Mouse (Mus musculus): ENCODE results near the gene Ift88.

Gene Ift88

GRCm38 (mm10) chr14:57534346-57534745, 110.5 kb downstream of the Ift88 start:
- no peak for DNase-seq

DNA sequence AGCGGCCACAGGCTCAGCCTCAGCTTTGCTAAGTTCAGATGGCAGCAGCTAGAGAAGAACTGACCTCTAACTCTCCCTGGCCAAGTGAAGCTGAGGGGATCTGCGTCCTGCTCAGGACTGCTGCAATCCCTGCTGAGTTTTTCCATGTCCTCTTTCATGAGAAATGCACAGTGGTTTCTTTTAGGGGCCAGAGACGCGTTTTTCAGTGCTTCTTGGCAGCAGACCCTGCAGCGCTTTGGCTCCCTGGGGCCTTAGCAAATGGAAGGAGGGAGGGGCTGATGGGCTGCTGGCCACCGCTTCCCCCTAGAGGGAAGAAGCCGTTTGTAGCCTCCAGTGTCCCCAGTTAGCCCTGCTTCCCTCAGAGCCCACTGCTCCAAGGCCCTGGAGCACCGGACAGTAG, 111.1 kb downstream of the Ift88 start:
- no peak for DNase-seq

GRCm38 (mm10) chr14:57535646-57536045, 111.8 kb downstream of the Ift88 start:
- peak; percentile 34 for DNase-seq

DNA sequence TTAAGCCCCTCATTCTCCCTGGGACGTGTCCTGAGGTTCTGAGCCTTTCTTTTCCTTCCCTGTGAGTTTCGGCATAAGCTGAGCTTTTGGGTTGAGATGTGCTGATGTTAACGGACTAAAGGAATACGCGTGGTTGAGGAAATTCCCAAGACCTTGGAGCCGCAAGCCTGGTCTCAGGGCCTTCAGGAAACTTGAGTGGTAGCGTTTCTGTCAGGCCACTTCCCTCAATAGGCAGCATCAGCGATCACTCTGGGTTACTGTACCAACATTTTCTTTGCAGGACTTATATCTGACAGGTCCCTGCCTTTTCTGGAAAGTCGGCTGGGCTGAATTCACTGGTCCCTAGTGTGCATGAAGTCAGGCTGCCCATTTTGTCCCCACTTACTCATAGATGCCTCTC, 113.0 kb downstream of the Ift88 start:
- DNase-seq, result no peak

- no peak for DNase-seq
Measured at GRCm38 (mm10) chr14:57537261-57538015, 113.6 kb downstream of the Ift88 start.

DNA sequence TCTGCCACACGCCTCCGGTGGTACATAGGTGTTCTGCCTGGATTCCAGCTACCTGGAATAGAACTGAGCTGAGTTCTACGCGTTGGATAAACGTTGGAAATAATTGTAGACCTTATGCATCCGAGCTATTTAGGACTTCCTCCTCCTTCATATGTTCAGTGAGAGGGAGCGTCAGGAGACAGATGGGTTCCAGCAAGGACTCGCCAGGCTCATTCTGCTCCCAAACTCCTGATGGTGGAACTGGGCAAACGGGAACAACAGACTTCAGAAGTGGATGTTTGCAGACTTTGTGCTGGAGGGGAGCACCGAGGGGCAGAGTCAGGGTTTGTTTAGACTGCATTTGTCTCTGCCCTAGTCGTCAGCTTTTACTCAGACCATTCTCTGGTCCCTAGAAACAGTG, 116.8 kb downstream of the Ift88 start:
- no peak for DNase-seq

GRCm38 (mm10) chr14:57542231-57542630, 118.4 kb downstream of the Ift88 start:
- DNase-seq, result no peak

GRCm38 (mm10) chr14:57543420-57544039, 119.7 kb downstream of the Ift88 start:
- DNase-seq, result no peak

DNA sequence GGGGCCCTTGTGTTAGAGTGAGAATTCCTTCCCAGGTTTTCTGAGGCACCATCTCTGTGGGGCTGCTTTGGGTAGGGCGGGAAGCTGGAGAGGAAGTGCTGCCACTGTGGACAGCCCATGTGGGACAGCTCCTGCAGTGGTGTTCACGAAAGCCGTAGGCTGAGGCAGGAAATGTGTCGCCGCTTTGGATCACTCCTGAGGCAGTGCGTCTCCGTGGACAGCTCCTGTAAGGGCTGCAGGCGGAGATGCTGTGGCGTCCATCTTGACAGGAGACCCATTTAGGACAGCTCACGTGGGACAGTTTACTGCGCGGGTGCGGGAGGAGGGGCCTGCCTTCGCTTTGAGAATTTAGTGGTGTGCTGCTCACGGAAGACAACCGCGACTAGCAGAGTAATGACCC, 121.7 kb downstream of the Ift88 start:
- no peak for DNase-seq

DNA sequence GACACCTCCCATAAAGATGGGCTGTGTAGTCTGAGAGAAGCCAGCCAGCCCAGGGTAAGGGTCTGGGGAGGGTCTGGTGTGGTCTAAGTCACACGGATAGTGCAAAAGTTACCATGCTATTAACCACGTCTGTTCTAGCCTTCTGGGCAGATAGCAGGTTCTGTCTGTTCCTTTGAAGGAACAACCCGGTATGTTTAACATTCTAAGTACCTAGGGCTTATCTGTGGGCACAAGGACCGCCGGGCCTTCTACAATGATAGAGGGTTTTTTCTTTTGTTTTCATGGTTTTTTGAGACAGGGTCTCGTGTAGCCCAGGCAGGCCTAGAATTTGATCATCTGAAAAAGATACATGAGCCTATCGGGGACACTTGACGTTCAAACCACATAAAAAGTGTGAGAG, 122.3 kb downstream of the Ift88 start:
- DNase-seq, result no peak

- DNase-seq, result no peak
Measured at GRCm38 (mm10) chr14:57546557-57547021, 122.7 kb downstream of the Ift88 start.

- DNase-seq, result no peak
Measured at GRCm38 (mm10) chr14:57547062-57547461, 123.2 kb downstream of the Ift88 start.

DNA sequence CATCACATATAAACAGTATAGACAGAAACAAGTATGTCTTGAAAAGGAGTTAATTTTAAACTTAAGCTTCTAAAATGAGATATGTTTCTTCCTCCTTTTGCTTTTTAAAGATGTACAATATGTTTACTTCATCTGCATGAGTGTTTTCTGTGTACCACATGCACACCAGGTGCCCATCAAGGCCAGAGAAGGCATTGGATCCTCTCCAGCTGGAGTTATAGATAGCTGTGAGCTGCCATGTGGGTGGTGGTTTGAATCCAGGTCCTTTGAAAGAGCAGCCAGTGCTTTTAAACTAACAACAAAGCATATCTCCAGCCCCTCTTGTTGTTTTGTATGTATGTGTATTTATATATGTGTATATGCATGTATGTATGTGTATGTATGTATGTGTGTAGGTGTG, 129.1 kb downstream of the Ift88 start:
- no peak for DNase-seq

DNA sequence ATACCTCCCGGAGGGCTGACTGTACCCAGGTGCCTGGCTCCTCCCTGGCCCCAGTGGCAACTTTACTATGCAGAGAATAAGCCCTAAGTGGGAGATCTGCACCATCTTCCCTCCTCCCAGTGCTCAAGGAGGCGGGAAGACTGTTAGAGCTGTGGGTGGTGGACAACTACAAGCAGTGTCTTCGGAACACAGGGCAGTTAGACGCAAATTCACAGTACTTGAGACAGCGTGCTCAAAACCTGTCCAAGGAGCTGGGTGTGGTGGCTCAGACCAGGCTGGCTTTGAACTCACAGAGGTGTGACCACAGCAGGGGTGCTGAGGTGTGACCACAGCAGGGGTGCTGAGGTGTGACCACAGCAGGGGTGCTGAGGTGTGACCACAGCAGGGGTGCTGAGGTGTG, 130.6 kb downstream of the Ift88 start:
- DNase-seq, result no peak

- no peak for DNase-seq
Measured at GRCm38 (mm10) chr14:57555471-57556070, 131.7 kb downstream of the Ift88 start.

DNA sequence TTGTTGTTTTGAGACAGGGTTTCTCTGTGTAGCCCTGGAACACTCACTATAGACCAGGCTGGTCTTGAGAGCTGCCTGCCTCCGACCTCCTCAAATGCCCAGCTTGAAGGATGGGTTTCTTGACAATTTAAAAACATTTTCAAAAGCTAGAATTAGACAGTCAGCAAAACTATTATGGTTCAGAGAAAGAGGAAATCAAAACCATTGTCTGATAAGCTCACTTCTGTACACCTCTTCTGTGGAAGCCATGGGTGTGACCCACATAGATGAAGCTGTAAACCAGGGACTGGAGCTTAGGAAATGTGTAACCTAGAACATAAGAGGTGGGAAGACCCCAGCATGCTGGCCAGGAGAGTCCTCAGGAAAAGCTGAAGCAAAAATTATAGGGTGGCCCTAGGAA, 133.1 kb downstream of the Ift88 start:
- no peak for DNase-seq

GRCm38 (mm10) chr14:57565626-57566025, 141.8 kb downstream of the Ift88 start:
- DNase-seq, result no peak

All from kidney, adult 11 months (tissue).